ENCODE assay signal across 11 mouse cellular contexts in genomic region chr11:116440408-116441068, GRCm38 (mm10). TPM values are rescaled to one million over a fixed set of nuclear protein-coding genes. Genes with fewer than 3 reads are reported as not detected.
DNase-seq lines count a peak whose midpoint lies in the region; ATAC-seq lines count a peak whose summit lies in the region.
"Had no signal": no experiment of that assay in that cellular context is flagged by ENCODE, and none has a peak within 500 bp of the region (broad histone marks: within the 10 kb centered on the region; RNA-seq: fewer than 3 reads in every experiment).

No protein-coding gene starts in this region.

- H3K36me3 ChIP-seq in kidney, embryonic 16.5 days (ENCODE audit: insufficient read depth, low read length): peaks cover 27% of the 10 kb centered on the region

- H3K9ac ChIP-seq in kidney, embryonic 16.5 days (replicated peaks; ENCODE audit: low read length): no peak overlapping the region

- H3K27ac ChIP-seq in kidney, embryonic 16.5 days (ENCODE audit: low read length): peak overlapping the region; percentile 45
- H3K27ac ChIP-seq: left cerebral cortex, adult 2 months had no signal

- intact Hi-C loops in gastrocnemius, postnatal 14 days (cut with DNase I; ENCODE audit: low total_unique reads): loop anchor here (5.0 kb wide), 1 partner anchor 38 kb away; no protein-coding TSS in a partner anchor

- no peaks in the 10 kb centered on the region for H3K27me3 ChIP-seq in kidney, embryonic 16.5 days (ENCODE audit: insufficient read depth, low read length)

- peaks cover 37% of the 10 kb centered on the region for H3K4me1 ChIP-seq in kidney, embryonic 16.5 days (ENCODE audit: insufficient read depth, low read length)

- no peak overlapping the region for H3K4me3 ChIP-seq in kidney, embryonic 16.5 days (ENCODE audit: low read length)
- H3K4me3 ChIP-seq: left cerebral cortex, adult 2 months had no signal

- WGBS in kidney, embryonic 16.5 days: 65% methylated on average over 7 of the region's 7 CpGs

- no peaks in the 10 kb centered on the region for H3K9me3 ChIP-seq in kidney, embryonic 16.5 days (ENCODE audit: low read length)

- peak; percentile 33 for DNase-seq in kidney, adult 9 months
- no peak for DNase-seq in kidney, adult 11 months
- peak; percentile 56 for DNase-seq in MN1 (ENCODE audit: low spot score)
- DNase-seq in gastrocnemius, postnatal 14 days: peak; percentile 33
- DNase-seq in right cerebral cortex, postnatal 14 days: no peak
- no peak for DNase-seq in adrenal gland, adult (ENCODE audit: inconsistent age in 2 of 2, low spot score in 1 of 2)
- DNase-seq: cerebellum, adult 2 months had no signal

- no peak for ATAC-seq in kidney, embryonic 16.5 days (ENCODE audit: low FRiP score, low TSS enrichment)

- H3K4me2 ChIP-seq in kidney, embryonic 16.5 days (replicated peaks; ENCODE audit: low read depth, low read length): no peak overlapping the region

RNA-seq across cellular contexts. Expression of gene Ubald2, which starts 6.6 kb away (rescaled TPM):
- total RNA-seq in gastrocnemius, postnatal 14 days (2021): 10 to 100 TPM; 42.6 to 58.9 TPM
- polyA plus RNA-seq in kidney, embryonic 16.5 days (2015; fragmentation: Nextera tagmentation; extraction: Ambion mirVana): 51.2 and 51.4 TPM in 2 replicates

RNA-seq across cellular contexts. Expression of gene Qrich2, which starts 25.5 kb away (rescaled TPM):
- not detected for total RNA-seq in gastrocnemius, postnatal 14 days (2021)
- 0.15 and 0.32 TPM in 2 replicates for polyA plus RNA-seq in kidney, embryonic 16.5 days (2015; fragmentation: Nextera tagmentation; extraction: Ambion mirVana)
- total RNA-seq: midbrain, postnatal 0 days had no signal
- polyA plus RNA-seq: frontal cortex, adult 2 months had no signal

RNA-seq across cellular contexts. Expression of gene Rnf157, which starts 27.7 kb away (rescaled TPM):
- total RNA-seq in gastrocnemius, postnatal 14 days (2021): 10 to 100 TPM; 38.3 to 48.7 TPM
- polyA plus RNA-seq in kidney, embryonic 16.5 days (2015; fragmentation: Nextera tagmentation; extraction: Ambion mirVana): 6.1 and 6.8 TPM in 2 replicates

RNA-seq across cellular contexts. Expression of gene Prpsap1, which starts 53.5 kb away (rescaled TPM):
- 10 to 100 TPM; 22.4 to 24.6 TPM for total RNA-seq in gastrocnemius, postnatal 14 days (2021)
- polyA plus RNA-seq in kidney, embryonic 16.5 days (2015; fragmentation: Nextera tagmentation; extraction: Ambion mirVana): 217 and 226 TPM in 2 replicates

Comparison
In these comparisons a context has a peak if more than half of its experiments do, and no peak if none do; other contexts are left out.
1. DNase-seq: peak in kidney, adult 9 months (single experiment), MN1 (single experiment) and gastrocnemius, postnatal 14 days (single experiment); none in kidney, adult 11 months (single experiment), right cerebral cortex, postnatal 14 days (single experiment) and adrenal gland, adult (0 of 2).